Mouse (Mus musculus) lung, postnatal 4 days (tissue): ENCODE data around the gene Tent4b.

Source experiments
- DNase-seq, 2 experiments: peaks; one replicate each; pipeline ENCODE4 v3.0.0; 2021

The Tent4b gene

DNA sequence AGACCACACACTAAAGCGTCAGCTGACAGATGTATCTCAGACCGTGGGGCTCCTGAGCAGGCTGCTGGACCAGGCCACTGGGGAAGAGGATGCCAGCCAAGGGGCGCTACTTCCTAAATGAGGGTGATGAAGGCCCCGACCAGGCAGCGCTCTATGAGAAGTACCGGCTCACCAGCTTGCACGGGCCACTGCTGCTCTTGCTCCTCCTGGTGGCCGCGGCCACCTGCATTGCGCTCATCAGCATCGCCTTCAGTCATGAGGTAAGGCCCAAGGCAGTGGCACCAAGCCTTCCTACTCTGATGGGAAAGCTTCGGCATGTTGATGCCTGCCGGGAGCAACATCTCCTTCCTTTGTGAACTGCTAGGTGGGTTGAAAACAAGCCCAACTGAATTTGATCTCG, 107.5 kb downstream of the Tent4b start:
- peak; percentile 68 to 70 for DNase-seq

DNA sequence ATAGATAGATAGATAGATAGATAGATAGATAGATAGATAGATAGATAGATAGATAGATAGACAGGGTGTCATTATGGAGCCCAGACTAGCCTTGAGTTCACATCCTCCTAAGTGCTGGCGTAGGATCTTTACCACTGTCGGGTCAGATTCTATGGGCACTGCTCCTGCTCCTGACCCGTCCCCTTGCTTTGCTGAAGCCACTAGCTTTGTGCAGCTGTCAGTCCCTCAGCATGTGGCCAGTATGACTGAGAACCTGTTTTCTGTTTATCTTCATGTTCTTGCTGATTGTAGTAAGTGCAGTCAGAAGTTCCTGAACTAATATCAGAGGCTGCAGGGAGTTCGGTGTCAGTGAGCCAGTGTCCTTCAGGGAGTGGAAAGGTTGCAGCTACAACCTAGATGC, 108.7 kb downstream of the Tent4b start:
- DNase-seq, result no peak
